In genomic region chr7:83089330-83089982, GRCm38 (mm10) we compare ENCODE assay signal across 9 mouse cellular contexts.
DNase-seq lines count a peak whose midpoint lies in the region; ATAC-seq lines count a peak whose summit lies in the region.
"Had no signal": no experiment of that assay in that cellular context is flagged by ENCODE, and none has a peak within 500 bp of the region (broad histone marks: within the 10 kb centered on the region; RNA-seq: fewer than 3 reads in every experiment).

No protein-coding gene starts in this region.

- ATAC-seq in forebrain, embryonic 16.5 days: peak; percentile 51; the same call in 1 of the 2 replicates

- H3K4me3 ChIP-seq in forebrain, embryonic 16.5 days (replicated peaks; ENCODE audit: low read length): no peak overlapping the region

- no peak overlapping the region for H3K9ac ChIP-seq in forebrain, embryonic 16.5 days (replicated peaks; ENCODE audit: low read depth, low read length)

- H3K27ac ChIP-seq in forebrain, embryonic 16.5 days (ENCODE audit: low read length): no peak overlapping the region
- H3K27ac ChIP-seq: macrophage had no signal

- H3K36me3 ChIP-seq in forebrain, embryonic 16.5 days (ENCODE audit: control insufficient read depth, insufficient read depth): no peaks in the 10 kb centered on the region

- no peaks in the 10 kb centered on the region for H3K27me3 ChIP-seq in forebrain, embryonic 16.5 days (replicated peaks; ENCODE audit: control insufficient read depth, insufficient read depth, low read length)

- DNase-seq in adrenal gland, postnatal 14 days: peak; percentile 15
- no peak for DNase-seq in adrenal gland, postnatal 4 days (ENCODE audit: low spot score in 2 of 2)
- peak; percentile 13 to 32 for DNase-seq in left cerebral cortex, adult 18-20 months (ENCODE audit: low spot score in 2 of 2)
- no peak for DNase-seq in left cerebral cortex, postnatal 36 days (ENCODE audit: low spot score in 2 of 2)
- DNase-seq in lung, postnatal 36 days: peak; percentile 33
- no peak for DNase-seq in spleen, postnatal 10 days (ENCODE audit: low spot score in 2 of 2)
- no peak for DNase-seq in right cerebral cortex, postnatal 4 days

- no peaks in the 10 kb centered on the region for H3K9me3 ChIP-seq in forebrain, embryonic 16.5 days (ENCODE audit: control insufficient read depth, low read length)

- H3K4me1 ChIP-seq in forebrain, embryonic 16.5 days (replicated peaks; ENCODE audit: control insufficient read depth, insufficient read depth, low read length): no peaks in the 10 kb centered on the region; the same call in 1 of the 2 replicates

- intact Hi-C loops in left cerebral cortex, postnatal 36 days (cut with DNase I): no loop called here

- H3K4me2 ChIP-seq in forebrain, embryonic 16.5 days (ENCODE audit: low read length): no peak overlapping the region

- 23% methylated on average over 8 of the region's 8 CpGs for WGBS in forebrain, embryonic 16.5 days

Comparison
In these comparisons a context has a peak if more than half of its experiments do, and no peak if none do; other contexts are left out.
1. DNase-seq: peak in adrenal gland, postnatal 14 days (single experiment), left cerebral cortex, adult 18-20 months (2 of 2) and lung, postnatal 36 days (single experiment); none in adrenal gland, postnatal 4 days (0 of 2), left cerebral cortex, postnatal 36 days (0 of 2), spleen, postnatal 10 days (0 of 2) and right cerebral cortex, postnatal 4 days (single experiment).